Mouse (Mus musculus) urinary bladder, postnatal 14 days (tissue): ENCODE results near the gene Tspan12.
"Not testable (repeated sequence)": the region's sequence is repeated elsewhere in the genome, so short reads cannot be mapped to it uniquely, and the experiment has no call there.

Source experiments
- DNase-seq: peaks from one replicate; pipeline ENCODE4 v3.0.0; 2021; ENCODE audit warnings: low spot score

The Tspan12 gene

DNA sequence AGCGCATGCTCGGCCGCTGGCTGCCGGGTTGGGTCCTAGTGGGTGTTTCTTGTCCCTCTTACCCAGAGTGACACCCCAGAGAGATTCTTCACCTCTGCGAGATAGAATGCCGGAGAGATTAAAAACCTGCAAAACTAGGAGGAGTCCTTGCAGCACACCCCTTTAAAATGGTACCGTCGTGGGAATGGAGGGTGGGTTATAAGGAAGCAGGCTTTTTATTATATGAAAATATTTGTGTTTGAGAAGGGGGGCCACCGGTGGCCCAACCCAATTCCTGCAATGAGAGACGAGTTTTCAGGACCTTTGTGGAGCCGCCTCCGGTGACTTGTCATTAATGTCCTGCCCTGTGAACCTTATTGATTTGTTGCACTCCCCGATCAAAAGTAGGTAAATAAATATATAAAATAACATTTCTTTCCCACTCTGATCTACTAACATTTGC, at the start of gene Tspan12:
Gene Tspan12 (minus strand): TSS at position 172 of the 442 bp plus-strand sequence.
- DNase-seq, result no peak

DNA sequence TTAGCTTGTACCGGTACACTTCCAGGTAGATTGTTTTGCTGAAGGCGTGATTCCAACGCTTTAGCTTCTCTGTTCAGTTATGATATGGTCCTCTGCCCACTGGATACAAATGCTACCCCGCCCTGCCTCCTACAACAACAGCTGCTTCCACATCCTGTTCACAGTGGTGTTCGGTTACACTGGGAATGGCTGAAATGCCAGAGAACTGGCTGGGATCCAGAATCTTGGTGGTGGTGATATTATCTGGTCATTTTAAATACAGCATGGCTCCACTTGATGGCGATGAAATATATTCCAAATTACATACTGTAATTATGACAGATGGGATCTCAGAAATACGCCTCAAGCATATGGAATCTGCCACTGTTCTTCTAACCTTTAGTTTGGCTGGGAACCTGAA, 42.1 kb upstream of the Tspan12 start:
- peak; percentile 22 for DNase-seq

GRCm38 (mm10) chr6:21889101-21889500, 36.8 kb upstream of the Tspan12 start:
- DNase-seq, result no peak

DNA sequence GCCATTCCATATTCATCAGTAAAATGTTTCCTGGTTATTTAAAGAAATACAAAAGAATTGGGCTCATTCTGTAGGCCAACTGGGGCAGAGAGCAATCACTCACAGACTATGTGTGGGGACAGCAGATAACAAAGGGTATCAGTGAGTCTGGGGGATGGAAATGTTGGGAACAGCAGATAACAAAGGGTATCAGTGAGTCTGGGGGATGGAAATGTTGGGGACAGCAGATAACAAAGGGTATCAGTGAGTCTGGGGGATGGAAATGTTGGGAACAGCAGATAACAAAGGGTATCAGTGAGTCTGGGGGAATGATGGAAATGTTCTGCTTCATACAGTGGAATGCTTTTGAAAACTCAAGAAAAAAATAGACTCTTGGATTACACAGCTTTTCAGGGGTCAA, 35.7 kb upstream of the Tspan12 start:
- not testable (repeated sequence) for DNase-seq

GRCm38 (mm10) chr6:21879496-21879895, 27.2 kb upstream of the Tspan12 start:
- no peak for DNase-seq

- no peak for DNase-seq
Measured at GRCm38 (mm10) chr6:21867310-21867709, 15.0 kb upstream of the Tspan12 start.

DNA sequence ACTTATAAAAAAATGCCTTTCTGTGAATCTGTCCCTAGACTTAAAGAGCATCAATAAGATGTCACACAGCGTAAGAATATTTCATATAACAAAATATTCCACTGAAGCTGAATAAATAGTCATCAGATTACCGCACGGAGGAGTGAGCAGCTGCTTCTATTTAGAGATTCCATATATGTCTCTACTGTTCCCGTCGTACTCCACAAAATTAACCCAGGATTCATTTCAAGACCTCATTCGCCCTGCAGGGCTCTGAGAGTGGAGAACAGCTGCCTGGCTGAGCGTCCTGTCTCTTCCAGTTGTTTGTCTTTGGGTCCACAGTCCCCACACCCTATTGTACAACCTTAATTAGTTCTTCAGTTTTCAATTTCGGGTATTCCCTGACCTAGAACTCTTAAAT, 11.9 kb upstream of the Tspan12 start:
- no peak for DNase-seq

- no peak for DNase-seq
Measured at GRCm38 (mm10) chr6:21863561-21863960, 11.2 kb upstream of the Tspan12 start.

GRCm38 (mm10) chr6:21861316-21861715, 9.0 kb upstream of the Tspan12 start:
- no peak for DNase-seq

GRCm38 (mm10) chr6:21857843-21858242, 5.5 kb upstream of the Tspan12 start:
- no peak for DNase-seq

DNA sequence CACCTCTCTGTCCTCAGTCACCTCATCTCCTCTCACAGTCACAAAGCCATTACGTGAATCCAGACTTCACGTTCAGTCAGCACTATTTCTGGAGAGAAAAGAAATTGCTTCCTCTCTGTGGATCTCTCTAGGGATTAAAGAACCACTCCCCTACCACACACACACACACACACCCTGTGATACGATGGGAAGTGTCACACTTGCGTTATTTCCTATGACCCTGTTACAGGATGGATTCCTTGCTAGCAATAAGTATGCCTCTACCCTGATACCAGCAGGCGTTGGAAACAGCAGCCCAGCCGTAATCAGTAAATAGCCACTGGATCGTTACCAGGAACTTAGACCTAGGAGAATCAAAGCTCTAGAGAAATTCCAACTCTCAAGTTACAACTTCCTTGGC, 3.6 kb upstream of the Tspan12 start:
- no peak for DNase-seq

GRCm38 (mm10) chr6:21853342-21853741, 1.0 kb upstream of the Tspan12 start:
- DNase-seq, result no peak

GRCm38 (mm10) chr6:21851596-21852343, 545 bp downstream of the Tspan12 start:
- peak; percentile 81 for DNase-seq

GRCm38 (mm10) chr6:21851346-21851595, 1.0 kb downstream of the Tspan12 start:
- no peak for DNase-seq

- no peak for DNase-seq
Measured at GRCm38 (mm10) chr6:21850526-21851345, 1.6 kb downstream of the Tspan12 start.

- DNase-seq, result no peak
Measured at GRCm38 (mm10) chr6:21848808-21849207, 3.5 kb downstream of the Tspan12 start.

GRCm38 (mm10) chr6:21839976-21840775, 12.1 kb downstream of the Tspan12 start:
- DNase-seq, result no peak

DNA sequence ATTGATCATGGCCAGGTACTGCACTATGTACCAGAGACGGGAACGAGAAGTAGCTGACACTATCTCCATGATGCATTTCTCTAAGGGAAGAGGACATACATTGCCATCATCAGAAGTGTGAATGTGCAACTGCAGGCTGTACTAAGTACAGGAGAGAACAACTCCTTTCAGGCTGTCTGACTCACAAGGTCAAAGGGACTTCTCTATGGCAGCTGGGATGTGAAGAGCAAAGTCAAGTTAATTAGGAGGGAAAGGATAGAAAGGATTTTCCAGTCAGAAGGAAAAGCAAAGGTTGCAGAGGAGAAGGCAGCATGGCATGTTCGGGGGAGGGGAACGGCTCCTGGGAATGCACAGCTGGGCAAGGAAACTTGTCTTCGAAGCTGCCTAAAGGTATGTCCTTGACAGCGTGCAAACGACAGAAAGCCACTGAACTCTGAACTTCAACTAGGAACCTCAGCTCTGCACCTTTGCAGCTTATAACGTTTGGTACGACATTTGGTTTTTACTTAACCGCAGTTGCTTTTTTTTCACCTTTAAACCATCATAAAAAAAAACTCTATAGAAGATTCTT, 13.0 kb downstream of the Tspan12 start:
- no peak for DNase-seq

DNA sequence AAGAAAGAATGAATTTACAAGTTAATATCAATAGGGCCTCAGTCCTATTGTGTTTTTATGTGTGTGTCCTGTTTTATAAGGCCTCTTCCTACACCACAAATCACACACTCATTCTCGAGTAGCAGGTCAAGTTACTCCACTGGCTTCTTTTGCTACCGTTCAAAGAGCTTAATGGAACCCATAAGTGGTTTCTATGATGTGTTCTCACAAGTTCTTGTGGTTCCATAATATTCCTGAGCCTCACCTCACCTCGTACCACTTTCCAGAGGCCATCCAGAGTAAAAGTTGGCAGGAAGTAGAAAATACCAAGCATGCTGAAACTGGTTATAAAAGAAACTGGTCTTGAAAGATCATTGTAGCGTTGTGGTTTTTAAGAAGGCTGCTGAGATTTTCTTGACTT, 18.8 kb downstream of the Tspan12 start:
- no peak for DNase-seq

DNA sequence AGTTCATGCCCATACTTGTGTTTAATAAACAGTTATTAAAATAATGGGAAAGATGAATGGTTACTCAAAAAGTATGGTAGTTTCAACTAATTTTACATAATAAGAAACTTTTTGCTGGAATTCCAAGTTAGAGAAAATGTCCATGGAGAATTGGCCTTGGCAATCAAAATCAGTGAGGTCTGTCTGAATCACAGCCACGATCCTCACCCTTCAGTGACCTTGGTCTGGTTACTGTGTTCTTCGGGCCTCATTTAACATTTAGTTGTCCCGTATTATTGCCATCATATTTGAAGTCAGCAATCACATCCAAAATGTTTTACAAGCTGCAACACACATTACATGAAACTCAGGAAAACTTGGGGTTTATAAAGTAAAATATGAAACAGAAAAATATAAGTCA, 20.4 kb downstream of the Tspan12 start:
- DNase-seq, result no peak

GRCm38 (mm10) chr6:21830931-21831330, 21.4 kb downstream of the Tspan12 start:
- DNase-seq, result no peak

GRCm38 (mm10) chr6:21829930-21830329, 22.4 kb downstream of the Tspan12 start:
- no peak for DNase-seq
